9 mouse cellular contexts compared by ENCODE assay signal in genomic region chr2:180115279-180115678, GRCm38 (mm10). TPM values are rescaled to one million over a fixed set of nuclear protein-coding genes. Genes with fewer than 3 reads are reported as not detected.
A peak's percentile ranks its signal among the peaks of the same experiment; 100 is the strongest.
DNase-seq lines count a peak whose midpoint lies in the region; ATAC-seq lines count a peak whose summit lies in the region.
"Had no signal": no experiment of that assay in that cellular context is flagged by ENCODE, and none has a peak within 500 bp of the region (broad histone marks: within the 10 kb centered on the region; RNA-seq: fewer than 3 reads in every experiment).

No protein-coding gene starts in this region.

- peak; percentile 56 for DNase-seq in adrenal gland, postnatal 10 days
- DNase-seq in adrenal gland, postnatal 4 days (ENCODE audit: low spot score in 2 of 2), result no peak
- peak; percentile 58 to 72 for DNase-seq in right cerebral cortex, adult 2 months (ENCODE audit: low spot score in 2 of 2)
- DNase-seq in right cerebral cortex, postnatal 25 days, result no peak
- DNase-seq in heart, postnatal 36 days, result peak; percentile 37 to 45
- DNase-seq in lung, postnatal 10 days, result peak; percentile 87
- DNase-seq in thymus, adult 18-20 months, result no peak

- intact Hi-C loops in heart, postnatal 36 days (cut with DNase I), result loop anchor here (5.0 kb wide), 2 partner anchors 138 to 142 kb away; partner anchors contain the start of genes Rps21 and Taf4

- ATAC-seq in megakaryocyte progenitor cell, adult 5-6 weeks (replicated peaks; ENCODE audit: poor library complexity), result no peak

RNA-seq across cellular contexts. Expression of gene Osbpl2, which starts 3.8 kb away (rescaled TPM):
- total RNA-seq in adrenal gland, postnatal 10 days (2021), result 10 to 100 TPM; 30.2 to 34.0 TPM
- total RNA-seq in adrenal gland, postnatal 4 days (2021), result 10 to 100 TPM; 35.1 to 37.2 TPM
- 10 to 100 TPM; 36.0 to 36.2 TPM for total RNA-seq in heart, postnatal 36 days (2021)
- total RNA-seq in megakaryocyte progenitor cell, adult 5-6 weeks (2015), result 20.0 and 22.2 TPM in 2 replicates
- total RNA-seq in megakaryocyte progenitor cell, adult 5-6 weeks (2017), result 35.8 and 40.8 TPM in 2 replicates

RNA-seq across cellular contexts. Expression of gene Hrh3, which starts 11.0 kb away (rescaled TPM):
- total RNA-seq in adrenal gland, postnatal 10 days (2021), result under 1 TPM; 0.09 to 0.76 TPM
- under 1 TPM; 0.28 to 0.48 TPM for total RNA-seq in adrenal gland, postnatal 4 days (2021)
- under 1 TPM in 1 of 2 experiments, not detected in 1; 0.19 TPM for total RNA-seq in heart, postnatal 36 days (2021)
- total RNA-seq in megakaryocyte progenitor cell, adult 5-6 weeks (2015), result not detected in 2 replicates
- total RNA-seq in megakaryocyte progenitor cell, adult 5-6 weeks (2017), result not detected in 2 replicates
- total RNA-seq: common myeloid progenitor, adult 5-6 weeks had no signal

RNA-seq across cellular contexts. Expression of gene Mtg2, which starts 44.9 kb away (rescaled TPM):
- total RNA-seq in adrenal gland, postnatal 10 days (2021), result 10 to 100 TPM; 13.1 to 18.9 TPM
- 10 to 100 TPM; 16.4 to 17.7 TPM for total RNA-seq in adrenal gland, postnatal 4 days (2021)
- total RNA-seq in heart, postnatal 36 days (2021), result 10 to 100 TPM; 27.1 to 30.0 TPM
- 6.4 and 9.3 TPM in 2 replicates for total RNA-seq in megakaryocyte progenitor cell, adult 5-6 weeks (2015)
- 12.2 and 14.0 TPM in 2 replicates for total RNA-seq in megakaryocyte progenitor cell, adult 5-6 weeks (2017)

RNA-seq across cellular contexts. Expression of gene Adrm1, which starts 56.0 kb away (rescaled TPM):
- 100 to 1,000 TPM; 102 to 111 TPM for total RNA-seq in adrenal gland, postnatal 10 days (2021)
- total RNA-seq in adrenal gland, postnatal 4 days (2021), result 100 to 1,000 TPM; 128 to 136 TPM
- total RNA-seq in heart, postnatal 36 days (2021), result 10 to 100 TPM; 86.6 to 89.7 TPM
- 67.6 and 85.2 TPM in 2 replicates for total RNA-seq in megakaryocyte progenitor cell, adult 5-6 weeks (2015)
- total RNA-seq in megakaryocyte progenitor cell, adult 5-6 weeks (2017), result 52.9 and 84.5 TPM in 2 replicates

Comparison
In these comparisons a context has a peak if more than half of its experiments do, and no peak if none do; other contexts are left out.
1. DNase-seq: peak in adrenal gland, postnatal 10 days (single experiment), right cerebral cortex, adult 2 months (2 of 2), heart, postnatal 36 days (2 of 2) and lung, postnatal 10 days (single experiment); none in adrenal gland, postnatal 4 days (0 of 2), right cerebral cortex, postnatal 25 days (single experiment) and thymus, adult 18-20 months (0 of 2).